Mouse (Mus musculus): ENCODE measurements around the gene Lhx6.

DNA sequence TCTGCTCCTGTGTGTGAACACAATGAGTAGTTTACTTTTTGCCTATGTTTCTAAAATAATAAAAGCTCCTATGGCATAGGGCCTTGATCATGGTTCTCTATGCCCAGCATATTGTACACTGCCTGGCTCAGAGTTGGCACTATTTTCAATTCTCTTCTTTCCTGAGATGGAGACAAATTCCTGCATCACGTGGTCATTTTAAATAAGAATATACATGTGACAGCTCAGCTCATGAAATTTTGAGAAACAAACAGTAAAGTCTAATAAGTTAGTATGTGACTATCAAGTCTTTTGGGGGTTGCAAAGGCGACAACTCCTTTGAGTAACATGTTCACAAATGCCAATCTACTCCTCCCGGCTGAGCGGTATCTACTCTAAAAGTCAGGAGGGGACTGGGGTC lies 30.7 kb upstream of the Lhx6 start:
- TF ChIP-seq CTCF (IDR thresholded peaks at IDR 0.05; ENCODE audit: borderline replicate concordance, insufficient read depth, low read depth, low read length) (no peak), POLR2A (IDR thresholded peaks at IDR 0.05; ENCODE audit: borderline replicate concordance, insufficient read depth, low read length) (no peak)
